Mouse (Mus musculus) G1E (cell line): Measurements from ENCODE around the gene Rasal2. TPM values are rescaled to one million over a fixed set of nuclear protein-coding genes. Genes with fewer than 3 reads are reported as not detected.

Experiments
- ATAC-seq: 2 replicates; pipeline ENCODE4 v1.8.0; 2016; ENCODE audit warnings: mild to moderate bottlenecking; ENCODE audit not compliant: insufficient number of reproducible peaks, poor library complexity, low FRiP score, severe bottlenecking; ENCODE audit errors: extremely low read depth
- DNase-seq: peaks from one replicate; pipeline ENCODE4 v3.0.0; 2012; ENCODE audit warnings: low spot score
- H3K27me3 ChIP-seq: 2 replicates; pipeline ENCODE4 v1.6.1; 2012; ENCODE audit warnings: mild to moderate bottlenecking, low read length, inconsistent platforms; ENCODE audit not compliant: insufficient read depth
- H3K36me3 ChIP-seq: replicated peaks from 2 replicates; pipeline ENCODE3; 2012; ENCODE audit warnings: mild to moderate bottlenecking, inconsistent platforms
- H3K4me1 ChIP-seq: 2 replicates; pipeline ENCODE4 v1.6.1; 2012; ENCODE audit warnings: low read depth, low read length, inconsistent platforms, mixed read lengths; ENCODE audit not compliant: insufficient read depth
- H3K4me3 ChIP-seq: 2 replicates; pipeline ENCODE4 v1.5.1; 2012; ENCODE audit warnings: low read depth, mild to moderate bottlenecking, inconsistent platforms, low read length, moderate library complexity, mixed read lengths
- H3K9me3 ChIP-seq: replicated peaks from 2 replicates; pipeline ENCODE4 v1.6.1; 2012; ENCODE audit warnings: inconsistent platforms
- CTCF ChIP-seq: IDR thresholded peaks from 2 replicates; pipeline ENCODE4 v1.5.1; 2012; ENCODE audit warnings: low read depth, low read length, inconsistent platforms, mixed read lengths
- GATA1 ChIP-seq: IDR thresholded peaks from 2 replicates; pipeline ENCODE4 v1.6.1; 2012; ENCODE audit warnings: borderline replicate concordance, low read length, inconsistent platforms, mixed read lengths
- GATA2 ChIP-seq: IDR thresholded peaks from 2 replicates; pipeline ENCODE4 v1.6.1; 2012; ENCODE audit warnings: low read depth, low read length, inconsistent platforms, borderline replicate concordance
- POLR2AphosphoS5 ChIP-seq: IDR thresholded peaks from 2 replicates; pipeline ENCODE4 v1.6.1; 2012; ENCODE audit warnings: low read depth, low read length, inconsistent platforms; ENCODE audit not compliant: insufficient replicate concordance
- TAL1 ChIP-seq: conservative IDR thresholded peaks from 2 replicates; pipeline ENCODE4 v1.6.1; 2012; ENCODE audit warnings: low read depth, low read length, inconsistent platforms, mixed read lengths
- polyA plus RNA-seq: library from polyadenylated mRNA; stranded (reverse); fragments of >175 nt; gene quantifications from 2 replicates; pipeline ENCODE4 v1.2.3, GENCODE M21; 2012
- total RNA-seq, 2 experiments: library from RNA; stranded (forward) in 1 of 2; stranded (reverse) in 1 of 2; fragments of 200-1000 nt in 1 of 2; fragments of >200 nt in 1 of 2; fragmentation: Nextera tagmentation in 1 of 2; gene quantifications; 2 replicates each; pipeline ENCODE4 v1.2.3; 2014 to 2017

The Rasal2 gene
- total and polyA plus RNA-seq, 3 experiments = 0.78 to 8.0 (median 2.7) TPM

GRCm38 (mm10) chr1:157370397-157370796, 42.0 kb downstream of the Rasal2 start:
- ATAC-seq (no peak), DNase-seq (no peak)
- no peaks in the 10 kb centered on the region for H3K4me1 ChIP-seq
- H3K9me3 ChIP-seq = no peaks in the 10 kb centered on the region
- no peaks in the 10 kb centered on the region for H3K27me3 ChIP-seq
- H3K36me3 ChIP-seq = no peaks in the 10 kb centered on the region
- H3K4me3 ChIP-seq = no peak overlapping the region
- TF ChIP-seq GATA1 (no peak), CTCF (no peak), GATA2 (no peak), POLR2AphosphoS5 (no peak), TAL1 (no peak)

- Histone ChIP-seq H3K4me3 (no peak overlapping the region), H3K4me1 (no peaks in the 10 kb centered on the region), H3K9me3 (no peaks in the 10 kb centered on the region), H3K27me3 (no peaks in the 10 kb centered on the region), H3K36me3 (no peaks in the 10 kb centered on the region)
- no peak for DNase-seq
- ATAC-seq = no peak
- no peak for TF ChIP-seq GATA1
- TF ChIP-seq TAL1 = no peak
- TF ChIP-seq GATA2 = no peak
- TF ChIP-seq CTCF = no peak
- TF ChIP-seq POLR2AphosphoS5 = no peak
Observed at GRCm38 (mm10) chr1:157368316-157368715, 44.1 kb downstream of the Rasal2 start.

- Histone ChIP-seq H3K4me3 (no peak overlapping the region), H3K27me3 (no peaks in the 10 kb centered on the region), H3K9me3 (no peaks in the 10 kb centered on the region), H3K36me3 (no peaks in the 10 kb centered on the region), H3K4me1 (no peaks in the 10 kb centered on the region)
- no peak for ATAC-seq
- no peak for DNase-seq
- no peak for TF ChIP-seq POLR2AphosphoS5
- TF ChIP-seq CTCF = no peak
- no peak for TF ChIP-seq GATA2
- no peak for TF ChIP-seq TAL1
- TF ChIP-seq GATA1 = no peak
Observed at GRCm38 (mm10) chr1:157346661-157347060, 65.7 kb downstream of the Rasal2 start.

- Histone ChIP-seq H3K27me3 (no peaks in the 10 kb centered on the region), H3K36me3 (no peaks in the 10 kb centered on the region), H3K4me3 (no peak overlapping the region), H3K4me1 (no peaks in the 10 kb centered on the region), H3K9me3 (no peaks in the 10 kb centered on the region)
- no peak for ATAC-seq
- no peak for DNase-seq
- TF ChIP-seq GATA2 (no peak), TAL1 (no peak), POLR2AphosphoS5 (no peak), GATA1 (no peak)
Observed at GRCm38 (mm10) chr1:157343519-157343918, 68.9 kb downstream of the Rasal2 start.

- Histone ChIP-seq H3K4me3 (no peak overlapping the region), H3K27me3 (no peaks in the 10 kb centered on the region), H3K4me1 (no peaks in the 10 kb centered on the region), H3K36me3 (no peaks in the 10 kb centered on the region), H3K9me3 (no peaks in the 10 kb centered on the region)
- no peak for ATAC-seq
- TF ChIP-seq GATA2 = no peak
- no peak for DNase-seq
Observed at GRCm38 (mm10) chr1:157334834-157335233, 77.6 kb downstream of the Rasal2 start.

GRCm38 (mm10) chr1:157328068-157328467, 84.3 kb downstream of the Rasal2 start:
- no peak for ATAC-seq
- no peak for TF ChIP-seq POLR2AphosphoS5
- TF ChIP-seq GATA1 = no peak
- no peak for TF ChIP-seq GATA2
- no peak for TF ChIP-seq TAL1
- TF ChIP-seq CTCF = no peak
- DNase-seq = no peak
- H3K4me1 ChIP-seq = no peaks in the 10 kb centered on the region
- no peak overlapping the region for H3K4me3 ChIP-seq
- H3K27me3 ChIP-seq = no peaks in the 10 kb centered on the region
- H3K9me3 ChIP-seq = no peaks in the 10 kb centered on the region
- no peaks in the 10 kb centered on the region for H3K36me3 ChIP-seq

GRCm38 (mm10) chr1:157323091-157323490, 89.3 kb downstream of the Rasal2 start:
- TF ChIP-seq TAL1 = no peak
- TF ChIP-seq GATA2 = no peak
- no peak for ATAC-seq

More at GRCm38 (mm10) chr1:157323091-157323490, 89.3 kb downstream of the Rasal2 start:
- H3K4me3 ChIP-seq = no peak overlapping the region
- DNase-seq = no peak
- no peaks in the 10 kb centered on the region for H3K36me3 ChIP-seq
- H3K9me3 ChIP-seq = no peaks in the 10 kb centered on the region
- H3K27me3 ChIP-seq = no peaks in the 10 kb centered on the region
- no peaks in the 10 kb centered on the region for H3K4me1 ChIP-seq
